Mouse (Mus musculus): ENCODE data around the gene Lipc. TPM values are rescaled to one million over a fixed set of nuclear protein-coding genes. Genes with fewer than 3 reads are reported as not detected.

Gene Lipc
- polyA plus RNA-seq, 1 experiment, result 0.98 TPM

GRCm38 (mm10) chr9:70795439-70795757, 156.6 kb downstream of the Lipc start:
- Histone ChIP-seq H3K4me1 (replicated peaks; ENCODE audit: control insufficient read depth, insufficient read depth, low read length) (no peaks in the 10 kb centered on the region), H3K27ac (ENCODE audit: control insufficient read depth, insufficient read depth, low read length) (no peak overlapping the region), H3K27me3 (ENCODE audit: control insufficient read depth, insufficient read depth, low read length) (no peaks in the 10 kb centered on the region), H3K36me3 (ENCODE audit: control insufficient read depth, insufficient read depth, low read length) (no peaks in the 10 kb centered on the region), H3K4me3 (ENCODE audit: control insufficient read depth, insufficient read depth, low read length) (no peak overlapping the region)
- WGBS, result 73% methylated on average over 2 of the region's 2 CpGs
- no peak for DNase-seq
- TF ChIP-seq POLR2A (IDR thresholded peaks at IDR 0.05; ENCODE audit: control insufficient read depth, extremely low read depth, insufficient read depth, low read length, poor library complexity) (no peak), CTCF (IDR thresholded peaks at IDR 0.05; ENCODE audit: borderline replicate concordance, control insufficient read depth, extremely low read depth, insufficient read depth, low read length, poor library complexity) (no peak)

DNA sequence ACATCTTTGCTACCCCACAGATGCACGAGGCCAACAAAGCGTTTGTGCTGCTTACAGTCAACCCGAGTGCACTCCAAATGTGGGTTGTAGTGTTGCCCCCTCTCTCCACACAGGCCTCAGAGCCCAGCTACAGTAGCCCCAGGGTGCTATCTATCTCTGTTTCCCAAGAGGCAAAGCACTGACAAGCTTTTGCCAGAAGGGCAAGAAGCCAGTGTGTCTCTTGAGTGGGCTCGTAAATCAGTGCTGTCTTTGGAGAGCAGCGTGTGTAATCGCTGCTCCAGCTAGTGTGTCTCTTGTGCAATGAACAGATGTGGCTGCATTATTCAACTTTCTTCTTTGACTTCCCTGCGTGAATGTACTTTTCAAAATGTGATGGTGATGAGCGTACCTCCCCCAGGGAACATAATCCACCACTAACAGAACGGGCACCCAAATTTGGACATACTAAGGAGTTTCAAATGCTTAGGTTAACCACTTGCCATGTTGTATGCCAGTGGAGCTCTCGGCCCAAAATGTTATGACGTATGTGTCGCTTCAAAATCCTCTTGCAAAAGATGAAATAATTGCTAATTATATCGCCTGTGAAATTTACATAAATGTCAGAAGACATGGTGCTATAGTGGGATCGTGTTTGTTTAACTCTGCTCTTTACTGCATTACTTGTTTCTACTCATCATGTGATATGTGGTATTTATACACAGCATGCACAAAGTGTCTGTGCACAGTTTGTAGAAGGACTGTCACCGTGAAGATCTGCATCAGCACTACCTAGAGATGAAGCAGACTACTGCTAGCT, 157.2 kb downstream of the Lipc start:
- DNase-seq, result no peak
- Histone ChIP-seq H3K4me1 (replicated peaks; ENCODE audit: control insufficient read depth, insufficient read depth, low read length) (no peaks in the 10 kb centered on the region), H3K27ac (ENCODE audit: control insufficient read depth, insufficient read depth, low read length) (no peak overlapping the region), H3K27me3 (ENCODE audit: control insufficient read depth, insufficient read depth, low read length) (no peaks in the 10 kb centered on the region), H3K4me3 (ENCODE audit: control insufficient read depth, insufficient read depth, low read length) (no peak overlapping the region), H3K36me3 (ENCODE audit: control insufficient read depth, insufficient read depth, low read length) (no peaks in the 10 kb centered on the region)
- TF ChIP-seq CTCF (IDR thresholded peaks at IDR 0.05; ENCODE audit: borderline replicate concordance, control insufficient read depth, extremely low read depth, insufficient read depth, low read length, poor library complexity) (no peak), POLR2A (IDR thresholded peaks at IDR 0.05; ENCODE audit: control insufficient read depth, extremely low read depth, insufficient read depth, low read length, poor library complexity) (no peak)
- 93% methylated on average over 15 of the region's 15 CpGs for WGBS

DNA sequence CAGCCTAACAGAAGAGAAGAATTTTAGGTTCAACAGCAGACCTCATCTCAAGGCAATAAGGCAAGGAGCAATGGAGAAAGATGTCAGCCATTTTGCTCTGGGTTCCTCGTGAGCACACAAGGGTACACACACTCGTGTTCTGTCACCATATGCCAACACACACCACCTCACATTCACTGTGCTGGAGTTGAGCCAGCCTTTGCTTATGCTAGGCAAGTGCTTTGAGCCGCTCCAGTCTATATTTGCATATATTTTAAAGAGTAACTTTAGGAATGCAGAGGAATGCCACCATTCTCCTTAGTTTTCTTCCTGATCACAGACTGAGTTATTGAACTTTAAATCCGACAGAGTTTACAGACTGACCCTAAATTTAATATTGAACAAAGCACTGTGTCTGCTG, 161.4 kb downstream of the Lipc start:
- no peak overlapping the region for H3K27ac ChIP-seq (ENCODE audit: control insufficient read depth, insufficient read depth, low read length)
- no peaks in the 10 kb centered on the region for H3K4me1 ChIP-seq (replicated peaks; ENCODE audit: control insufficient read depth, insufficient read depth, low read length)
- H3K27me3 ChIP-seq (ENCODE audit: control insufficient read depth, insufficient read depth, low read length), result no peaks in the 10 kb centered on the region
- TF ChIP-seq POLR2A (IDR thresholded peaks at IDR 0.05; ENCODE audit: control insufficient read depth, extremely low read depth, insufficient read depth, low read length, poor library complexity) (no peak), CTCF (IDR thresholded peaks at IDR 0.05; ENCODE audit: borderline replicate concordance, control insufficient read depth, extremely low read depth, insufficient read depth, low read length, poor library complexity) (no peak)
- DNase-seq, result no peak
- no peaks in the 10 kb centered on the region for H3K36me3 ChIP-seq (ENCODE audit: control insufficient read depth, insufficient read depth, low read length)
- no peak overlapping the region for H3K4me3 ChIP-seq (ENCODE audit: control insufficient read depth, insufficient read depth, low read length)
- WGBS, result 95% methylated on average over 4 of the region's 4 CpGs

GRCm38 (mm10) chr9:70788705-70789104, 163.3 kb downstream of the Lipc start:
- H3K4me3 ChIP-seq (ENCODE audit: control insufficient read depth, insufficient read depth, low read length), result no peak overlapping the region
- no peak overlapping the region for H3K27ac ChIP-seq (ENCODE audit: control insufficient read depth, insufficient read depth, low read length)
- TF ChIP-seq CTCF (IDR thresholded peaks at IDR 0.05; ENCODE audit: borderline replicate concordance, control insufficient read depth, extremely low read depth, insufficient read depth, low read length, poor library complexity), result no peak
- TF ChIP-seq POLR2A (IDR thresholded peaks at IDR 0.05; ENCODE audit: control insufficient read depth, extremely low read depth, insufficient read depth, low read length, poor library complexity), result no peak
- H3K27me3 ChIP-seq (ENCODE audit: control insufficient read depth, insufficient read depth, low read length), result no peaks in the 10 kb centered on the region
- H3K4me1 ChIP-seq (replicated peaks; ENCODE audit: control insufficient read depth, insufficient read depth, low read length), result no peaks in the 10 kb centered on the region
- 90% methylated on average over 7 of the region's 7 CpGs for WGBS
- no peak for DNase-seq
- H3K36me3 ChIP-seq (ENCODE audit: control insufficient read depth, insufficient read depth, low read length), result no peaks in the 10 kb centered on the region

DNA sequence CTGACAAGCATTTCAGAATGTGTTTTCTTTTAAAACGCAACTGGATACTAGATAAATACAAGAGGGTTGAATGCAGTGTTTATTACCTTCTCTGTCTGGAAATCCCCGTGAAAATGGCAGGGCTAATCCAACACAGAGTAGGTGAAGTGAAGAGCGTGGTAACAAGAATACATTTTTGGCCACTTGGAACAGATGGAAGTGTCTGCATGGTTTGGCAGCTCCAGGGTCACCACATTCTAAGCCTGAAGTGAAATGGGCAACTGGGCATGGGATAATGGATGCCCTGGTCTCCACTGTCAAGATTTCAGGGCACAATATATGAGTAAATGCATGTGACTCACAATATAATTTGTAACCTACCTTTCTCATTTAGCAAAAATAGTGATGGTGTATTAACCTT, 169.8 kb downstream of the Lipc start:
- H3K4me1 ChIP-seq (replicated peaks; ENCODE audit: control insufficient read depth, insufficient read depth, low read length), result no peaks in the 10 kb centered on the region
- 96% methylated on average over 3 of the region's 3 CpGs for WGBS
- H3K27ac ChIP-seq (ENCODE audit: control insufficient read depth, insufficient read depth, low read length), result no peak overlapping the region
- no peaks in the 10 kb centered on the region for H3K27me3 ChIP-seq (ENCODE audit: control insufficient read depth, insufficient read depth, low read length)
- no peak for DNase-seq
- H3K36me3 ChIP-seq (ENCODE audit: control insufficient read depth, insufficient read depth, low read length), result peaks cover 8% of the 10 kb centered on the region
- H3K4me3 ChIP-seq (ENCODE audit: control insufficient read depth, insufficient read depth, low read length), result no peak overlapping the region
- TF ChIP-seq CTCF (IDR thresholded peaks at IDR 0.05; ENCODE audit: borderline replicate concordance, control insufficient read depth, extremely low read depth, insufficient read depth, low read length, poor library complexity) (no peak), POLR2A (IDR thresholded peaks at IDR 0.05; ENCODE audit: control insufficient read depth, extremely low read depth, insufficient read depth, low read length, poor library complexity) (no peak)

DNA sequence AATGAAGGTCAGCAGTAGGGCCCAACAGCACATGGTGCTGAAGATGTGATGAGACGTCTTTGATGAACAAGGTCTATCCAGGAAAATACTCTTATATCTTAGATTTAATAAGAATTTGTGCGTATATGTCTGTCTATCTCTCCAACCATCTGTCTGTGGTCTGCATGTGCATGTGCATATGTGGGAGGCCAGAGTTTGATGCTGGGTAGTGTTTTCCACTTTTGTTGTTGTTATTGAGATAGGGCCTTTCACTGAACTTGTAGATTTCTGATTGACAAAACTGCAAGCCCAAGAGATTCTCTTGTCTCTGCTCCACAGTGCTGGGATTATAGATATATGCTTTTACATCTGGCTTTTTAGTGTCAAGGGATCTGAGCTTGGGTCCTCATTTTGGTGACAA, 176.5 kb downstream of the Lipc start:
- Histone ChIP-seq H3K27me3 (ENCODE audit: control insufficient read depth, insufficient read depth, low read length) (no peaks in the 10 kb centered on the region), H3K4me3 (ENCODE audit: control insufficient read depth, insufficient read depth, low read length) (no peak overlapping the region), H3K27ac (ENCODE audit: control insufficient read depth, insufficient read depth, low read length) (no peak overlapping the region), H3K4me1 (replicated peaks; ENCODE audit: control insufficient read depth, insufficient read depth, low read length) (no peaks in the 10 kb centered on the region), H3K36me3 (ENCODE audit: control insufficient read depth, insufficient read depth, low read length) (peaks cover 18% of the 10 kb centered on the region)
- WGBS, result 89% methylated on average over 2 of the region's 2 CpGs
- DNase-seq, result no peak
- TF ChIP-seq CTCF (IDR thresholded peaks at IDR 0.05; ENCODE audit: borderline replicate concordance, control insufficient read depth, extremely low read depth, insufficient read depth, low read length, poor library complexity) (no peak), POLR2A (IDR thresholded peaks at IDR 0.05; ENCODE audit: control insufficient read depth, extremely low read depth, insufficient read depth, low read length, poor library complexity) (no peak)

DNA sequence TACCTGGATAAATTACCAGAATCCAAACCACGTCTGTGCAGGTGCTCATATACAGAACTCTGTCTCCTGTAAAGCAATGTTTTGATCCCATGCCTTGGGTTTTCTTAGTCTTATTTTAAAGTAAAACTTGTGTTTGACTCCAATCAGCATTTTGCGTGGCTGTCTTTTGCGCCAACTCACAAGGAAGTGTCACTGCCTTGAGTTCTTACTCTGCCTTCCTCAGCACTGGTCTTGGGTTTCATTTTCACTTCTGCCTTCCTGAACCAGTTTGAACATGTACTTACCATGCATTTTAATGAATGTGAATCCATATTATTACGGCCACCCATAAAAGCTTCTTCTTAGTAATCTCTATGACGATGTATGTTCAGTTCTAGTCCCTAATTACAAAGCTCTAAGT, 191.1 kb downstream of the Lipc start:
- TF ChIP-seq CTCF (IDR thresholded peaks at IDR 0.05; ENCODE audit: borderline replicate concordance, control insufficient read depth, extremely low read depth, insufficient read depth, low read length, poor library complexity) (no peak), POLR2A (IDR thresholded peaks at IDR 0.05; ENCODE audit: control insufficient read depth, extremely low read depth, insufficient read depth, low read length, poor library complexity) (no peak)
- H3K27ac ChIP-seq (ENCODE audit: control insufficient read depth, insufficient read depth, low read length), result no peak overlapping the region
- H3K4me3 ChIP-seq (ENCODE audit: control insufficient read depth, insufficient read depth, low read length), result no peak overlapping the region
- no peaks in the 10 kb centered on the region for H3K27me3 ChIP-seq (ENCODE audit: control insufficient read depth, insufficient read depth, low read length)
- WGBS, result 13% methylated on average over 5 of the region's 5 CpGs
- H3K4me1 ChIP-seq (replicated peaks; ENCODE audit: control insufficient read depth, insufficient read depth, low read length), result no peaks in the 10 kb centered on the region
- DNase-seq, result no peak
- H3K36me3 ChIP-seq (ENCODE audit: control insufficient read depth, insufficient read depth, low read length), result peaks cover 17% of the 10 kb centered on the region

Measured in thymus, adult 2 months (tissue).